Mouse (Mus musculus) liver, embryonic 13.5 days (tissue): ENCODE data around the gene Svs5. TPM values are rescaled to one million over a fixed set of nuclear protein-coding genes. Genes with fewer than 3 reads are reported as not detected.

Experiments used
- ATAC-seq: fragments of 200-750 bp; cut with Nextera tagmentation; 2 replicates; pipeline ENCODE4 v1.8.0; 2017; ENCODE audit warnings: low read depth, mild to moderate bottlenecking, moderate number of reproducible peaks, moderate library complexity
- DNase-seq: peaks from one replicate; pipeline ENCODE4 v3.0.0; 2022
- H3K27ac ChIP-seq: fragments of 300-500 bp; sonication (generic); 2 replicates; pipeline ENCODE4 v1.5.1; 2015; ENCODE audit warnings: moderate library complexity, mild to moderate bottlenecking, inconsistent platforms
- H3K27me3 ChIP-seq: fragments of 300-500 bp; sonication (generic); 2 replicates; pipeline ENCODE4 v1.6.1; 2015; ENCODE audit warnings: mild to moderate bottlenecking, inconsistent platforms
- H3K36me3 ChIP-seq: fragments of 300-500 bp; sonication (generic); 2 replicates; pipeline ENCODE4 v1.6.1; 2015; ENCODE audit warnings: mild to moderate bottlenecking, inconsistent platforms
- H3K4me1 ChIP-seq: fragments of 300-500 bp; sonication (generic); replicated peaks from 2 replicates; pipeline ENCODE4 v1.6.1; 2015; ENCODE audit warnings: inconsistent platforms
- H3K4me2 ChIP-seq: fragments of 300-500 bp; sonication (generic); 2 replicates; pipeline ENCODE4 v1.6.1; 2015; ENCODE audit warnings: inconsistent platforms, mild to moderate bottlenecking, moderate library complexity
- H3K4me3 ChIP-seq: fragments of 300-500 bp; sonication (generic); replicated peaks from 2 replicates; pipeline ENCODE4 v1.5.1; 2015; ENCODE audit warnings: mild to moderate bottlenecking, inconsistent platforms
- H3K9ac ChIP-seq: fragments of 300-500 bp; sonication (generic); 2 replicates; pipeline ENCODE4 v1.6.1; 2015; ENCODE audit warnings: mild to moderate bottlenecking, inconsistent platforms
- H3K9me3 ChIP-seq: fragments of 300-500 bp; sonication (generic); replicated peaks from 2 replicates; pipeline ENCODE4 v1.6.1; 2016; ENCODE audit warnings: inconsistent platforms
- WGBS: fragments of 180-500 bp; shearing (Covaris S2); methylation state at CpG from one replicate; pipeline ENCODE4 v1.1.7; 2015; ENCODE audit not compliant: insufficient replicate concordance; 5-methylcytosine and 5-hydroxymethylcytosine counted together
- microRNA-seq: library from miRNA; unstranded; fragments of <30 nt; microRNA quantifications from one replicate; pipeline ENCODE4, GENCODE M21; 2016
- polyA plus RNA-seq: library from polyadenylated mRNA; unstranded; fragments of >200 nt; fragmentation: Nextera tagmentation; extraction: Ambion mirVana; gene quantifications from 2 replicates; pipeline ENCODE4 v1.2.1, GENCODE M21; 2015

Svs5 gene
- polyA plus RNA-seq, 1 experiment from 2014 or later = not detected

- 49% methylated on average over 3 of the region's 3 CpGs for WGBS
- Histone ChIP-seq H3K27me3 (peaks cover 18% of the 10 kb centered on the region), H3K9me3 (no peaks in the 10 kb centered on the region), H3K36me3 (no peaks in the 10 kb centered on the region), H3K9ac (no peak overlapping the region), H3K27ac (no peak overlapping the region), H3K4me2 (no peak overlapping the region), H3K4me1 (no peaks in the 10 kb centered on the region), H3K4me3 (no peak overlapping the region)
- no peak for DNase-seq
- no peak for ATAC-seq
Observed at GRCm38 (mm10) chr2:164382971-164383370, 50.4 kb downstream of the Svs5 start.

Small RNAs within 50 kb of the gene (microRNA-seq; reads per million reads assigned to microRNA genes)
- gene Mir7678 = not detected

Other genes starting within 250 kb of the Svs5 start
- not detected in 2 replicates for gene Kcns1, start 161.6 kb upstream of the Svs5 start, polyA plus RNA-seq
- gene Wfdc5, start 150.0 kb upstream of the Svs5 start, polyA plus RNA-seq = not detected in 2 replicates
- gene Wfdc12, start 142.1 kb upstream of the Svs5 start, polyA plus RNA-seq = not detected in 2 replicates
- gene Wfdc15a, start 132.6 kb upstream of the Svs5 start, polyA plus RNA-seq = not detected in 2 replicates
- 0.34 TPM in 1 of 2 replicates, not detected in the other for gene Wfdc15b, start 111.1 kb upstream of the Svs5 start, polyA plus RNA-seq
- gene Svs2, start 94.3 kb upstream of the Svs5 start, polyA plus RNA-seq = not detected in 2 replicates
- gene Svs3b, start 76.1 kb upstream of the Svs5 start, polyA plus RNA-seq = not detected in 2 replicates
- gene Svs4, start 54.3 kb upstream of the Svs5 start, polyA plus RNA-seq = not detected in 2 replicates
- not detected in 2 replicates for gene Svs3a, start 43.5 kb upstream of the Svs5 start, polyA plus RNA-seq
- gene Svs6, start 16.0 kb upstream of the Svs5 start, polyA plus RNA-seq = not detected in 2 replicates
- 16.6 and 20.5 TPM in 2 replicates for gene Slpi, start 56.4 kb downstream of the Svs5 start, polyA plus RNA-seq
- 0.02 TPM in 2 replicates for gene Rbpjl, start 70.4 kb downstream of the Svs5 start, polyA plus RNA-seq
- 0.13 and 0.35 TPM in 2 replicates for gene Matn4, start 72.4 kb downstream of the Svs5 start, polyA plus RNA-seq
- 33.6 and 37.0 TPM in 2 replicates for gene Sdc4, start 111.1 kb downstream of the Svs5 start, polyA plus RNA-seq
- 28.5 and 33.2 TPM in 2 replicates for gene Sys1, start 124.2 kb downstream of the Svs5 start, polyA plus RNA-seq
- gene Gm20458, start 128.2 kb downstream of the Svs5 start, polyA plus RNA-seq = 5.3 and 5.7 TPM in 2 replicates
- gene Trp53tg5, start 141.0 kb downstream of the Svs5 start, polyA plus RNA-seq = not detected in 2 replicates
- gene Dbndd2, start 153.4 kb downstream of the Svs5 start, polyA plus RNA-seq = 0.79 and 1.9 TPM in 2 replicates
- 22.3 and 23.8 TPM in 2 replicates for gene Pigt, start 164.8 kb downstream of the Svs5 start, polyA plus RNA-seq
- gene Wfdc2, start 229.7 kb downstream of the Svs5 start, polyA plus RNA-seq = 1.2 and 1.9 TPM in 2 replicates
- not detected in 2 replicates for gene Spint3, start 240.7 kb downstream of the Svs5 start, polyA plus RNA-seq